Mouse (Mus musculus) hindbrain, embryonic 14.5 days (tissue): ENCODE data around the gene Pla2g5. TPM values are rescaled to one million over a fixed set of nuclear protein-coding genes. Genes with fewer than 3 reads are reported as not detected.
A peak's percentile ranks its signal among the peaks of the same experiment; 100 is the strongest.

Source experiments
- ATAC-seq: fragments of 200-750 bp; cut with Nextera tagmentation; 2 replicates; pipeline ENCODE4 v1.8.0; 2017; ENCODE audit warnings: moderate number of reproducible peaks, mild to moderate bottlenecking, moderate TSS enrichment, moderate library complexity; ENCODE audit not compliant: low FRiP score
- DNase-seq: peaks from one replicate; pipeline ENCODE4 v3.0.0-alpha.2; 2015; ENCODE audit warnings: low spot score
- H3K27ac ChIP-seq: fragments of 300-500 bp; sonication (generic); 2 replicates; pipeline ENCODE4 v1.5.1; 2014; ENCODE audit warnings: mild to moderate bottlenecking, moderate library complexity
- H3K27me3 ChIP-seq: fragments of 300-500 bp; sonication (generic); 2 replicates; pipeline ENCODE4 v1.6.1; 2014; ENCODE audit warnings: mild to moderate bottlenecking, low read length, mixed read lengths; ENCODE audit not compliant: control insufficient read depth, insufficient read depth
- H3K36me3 ChIP-seq: fragments of 300-500 bp; sonication (generic); replicated peaks from 2 replicates; pipeline ENCODE4 v1.6.1; 2014; ENCODE audit not compliant: control insufficient read depth, insufficient read depth
- H3K4me1 ChIP-seq: fragments of 300-500 bp; sonication (generic); replicated peaks from 2 replicates; pipeline ENCODE4 v1.6.1; 2014; ENCODE audit warnings: antibody characterized with exemption, low read length, mixed read lengths; ENCODE audit not compliant: control insufficient read depth, insufficient read depth
- H3K4me2 ChIP-seq: fragments of 300-500 bp; sonication (generic); replicated peaks from 2 replicates; pipeline ENCODE4 v1.6.1; 2014; ENCODE audit warnings: mild to moderate bottlenecking, moderate library complexity
- H3K4me3 ChIP-seq: fragments of 300-500 bp; sonication (generic); replicated peaks from 2 replicates; pipeline ENCODE4 v1.5.1; 2014; ENCODE audit warnings: mild to moderate bottlenecking, low read length
- H3K9ac ChIP-seq: fragments of 300-500 bp; sonication (generic); 2 replicates; pipeline ENCODE4 v1.6.1; 2014
- H3K9me3 ChIP-seq: fragments of 300-500 bp; sonication (generic); 2 replicates; pipeline ENCODE4 v1.6.1; 2016; ENCODE audit warnings: low read length; ENCODE audit not compliant: control insufficient read depth
- WGBS: fragments of 180-500 bp; shearing (Covaris S2); extraction: QIAGEN DNeasy Blood & Tissue Kit; methylation state at CpG from one replicate; pipeline ENCODE4 v1.1.7; 2014; 5-methylcytosine and 5-hydroxymethylcytosine counted together
- polyA plus RNA-seq: library from polyadenylated mRNA; unstranded; fragments of >200 nt; fragmentation: Nextera tagmentation; extraction: Ambion mirVana; gene quantifications from 2 replicates; pipeline ENCODE4 v1.2.1, GENCODE M21; 2014

The Pla2g5 gene
- polyA plus RNA-seq, 1 experiment from 2014 or later: 0.29 TPM

DNA sequence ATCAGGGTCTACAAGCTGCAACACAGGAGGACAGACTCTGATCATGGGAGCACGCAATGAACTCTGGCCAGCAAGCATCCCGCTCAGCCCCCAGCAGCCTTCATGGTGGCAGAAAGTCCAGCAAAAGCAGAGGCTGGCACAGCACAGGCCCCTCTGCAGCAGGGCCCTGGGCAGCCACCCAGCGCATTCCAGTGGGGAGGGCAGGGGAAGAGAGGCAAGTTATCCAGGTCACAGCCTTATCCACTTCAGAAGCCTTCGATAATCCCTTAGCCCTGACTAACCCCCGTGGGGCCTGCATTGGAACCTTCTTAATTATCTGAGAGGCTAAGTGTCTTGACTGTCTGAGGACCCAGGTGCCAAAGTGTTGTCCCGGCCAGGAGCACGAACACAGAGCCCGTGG lies 44.2 kb downstream of the Pla2g5 start:
- Histone ChIP-seq H3K4me1 (no peaks in the 10 kb centered on the region), H3K4me3 (no peak overlapping the region), H3K4me2 (no peak overlapping the region), H3K27me3 (no peaks in the 10 kb centered on the region), H3K9ac (no peak overlapping the region), H3K27ac (no peak overlapping the region), H3K36me3 (no peaks in the 10 kb centered on the region), H3K9me3 (no peaks in the 10 kb centered on the region)
- DNase-seq: no peak
- 54% methylated on average over 8 of the region's 8 CpGs for WGBS
- no peak for ATAC-seq

DNA sequence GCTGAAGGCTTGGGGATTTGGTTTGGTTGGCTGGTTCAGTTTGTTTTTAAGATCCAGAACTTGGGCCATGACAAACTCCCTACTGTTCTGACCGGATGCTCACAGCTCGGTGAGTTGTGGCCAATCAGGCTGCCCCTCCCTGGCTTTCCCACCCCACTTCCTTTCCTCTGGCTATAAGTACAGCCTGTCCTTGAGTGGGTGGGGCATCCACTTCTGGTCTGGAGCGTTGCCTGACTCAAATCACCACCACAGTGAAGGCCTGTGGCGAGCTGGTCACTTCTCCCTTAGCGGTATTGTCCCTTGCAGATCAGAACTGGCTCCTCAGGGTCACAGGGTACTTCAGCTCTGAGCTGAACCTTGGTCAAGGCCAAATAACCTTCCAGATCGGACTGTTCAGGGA lies 45.5 kb downstream of the Pla2g5 start:
- H3K36me3 ChIP-seq: no peaks in the 10 kb centered on the region
- ATAC-seq (no peak), DNase-seq (no peak)
- no peak overlapping the region for H3K27ac ChIP-seq
- no peak overlapping the region for H3K4me2 ChIP-seq
- H3K4me1 ChIP-seq: no peaks in the 10 kb centered on the region
- 83% methylated on average over 6 of the region's 6 CpGs for WGBS
- H3K27me3 ChIP-seq: no peaks in the 10 kb centered on the region
- no peak overlapping the region for H3K9ac ChIP-seq
- no peak overlapping the region for H3K4me3 ChIP-seq
- no peaks in the 10 kb centered on the region for H3K9me3 ChIP-seq

DNA sequence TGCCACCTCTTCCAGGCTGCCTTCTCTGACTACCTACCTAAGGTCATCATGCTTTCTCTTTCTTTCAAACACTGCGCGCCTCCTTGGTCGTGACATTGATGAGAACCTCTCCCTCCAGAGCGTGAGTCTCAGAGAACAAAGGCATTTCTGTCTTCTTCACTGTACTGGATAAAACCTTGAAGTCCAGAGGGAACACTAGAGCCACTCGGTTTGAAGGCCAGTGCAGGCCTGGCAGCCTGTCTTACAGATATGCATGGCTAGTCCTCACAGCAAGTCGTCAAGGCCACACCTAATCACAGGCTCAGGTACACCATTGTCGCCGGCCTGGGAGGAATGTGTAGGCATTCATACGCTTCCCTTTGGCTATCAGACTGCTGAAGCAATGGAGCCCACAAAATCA lies 47.1 kb downstream of the Pla2g5 start:
- Histone ChIP-seq H3K4me2 (no peak overlapping the region), H3K27ac (no peak overlapping the region), H3K9me3 (no peaks in the 10 kb centered on the region), H3K27me3 (no peaks in the 10 kb centered on the region), H3K36me3 (no peaks in the 10 kb centered on the region), H3K9ac (no peak overlapping the region), H3K4me1 (no peaks in the 10 kb centered on the region), H3K4me3 (no peak overlapping the region)
- DNase-seq (no peak), ATAC-seq (no peak)
- 83% methylated on average over 9 of the region's 9 CpGs for WGBS

DNA sequence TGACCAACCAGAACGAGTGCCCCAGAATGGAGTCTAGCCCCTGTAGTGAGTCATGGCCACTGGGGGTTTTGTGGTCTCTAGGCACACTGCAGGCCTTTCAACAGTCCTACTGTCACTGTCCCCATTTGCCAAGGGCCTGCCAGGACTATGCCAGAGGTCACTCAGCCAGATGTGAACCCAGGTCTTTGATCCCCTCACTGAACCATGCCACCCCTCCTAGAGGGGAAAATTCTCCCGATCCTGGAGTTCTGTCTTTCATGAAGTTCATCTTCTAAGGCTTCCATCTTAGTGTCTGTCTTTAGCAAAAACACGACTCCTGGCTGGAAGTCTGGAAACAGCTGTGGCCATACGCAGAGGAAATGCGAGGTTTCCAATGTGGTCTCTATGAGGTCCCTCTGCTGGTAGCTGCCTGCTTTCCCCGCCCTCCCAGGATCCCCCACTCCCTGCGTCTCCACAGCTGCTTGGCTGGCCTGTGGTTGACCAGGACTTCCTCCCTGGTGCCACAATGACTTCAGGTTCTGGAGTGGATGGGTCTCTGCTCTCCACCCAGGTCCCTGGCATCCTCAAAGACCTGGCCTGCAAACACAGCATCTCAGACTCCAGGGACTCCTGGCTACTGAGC lies 56.3 kb downstream of the Pla2g5 start:
- WGBS: 72% methylated on average over 7 of the region's 7 CpGs
- H3K4me2 ChIP-seq: no peak overlapping the region
- DNase-seq: no peak
- no peak overlapping the region for H3K4me3 ChIP-seq
- no peak overlapping the region for H3K9ac ChIP-seq
- H3K4me1 ChIP-seq: no peaks in the 10 kb centered on the region; the same call in 1 of the 2 replicates
- H3K36me3 ChIP-seq: no peaks in the 10 kb centered on the region
- ATAC-seq: no peak
- H3K27me3 ChIP-seq: no peaks in the 10 kb centered on the region
- H3K9me3 ChIP-seq: no peaks in the 10 kb centered on the region
- no peak overlapping the region for H3K27ac ChIP-seq

DNA sequence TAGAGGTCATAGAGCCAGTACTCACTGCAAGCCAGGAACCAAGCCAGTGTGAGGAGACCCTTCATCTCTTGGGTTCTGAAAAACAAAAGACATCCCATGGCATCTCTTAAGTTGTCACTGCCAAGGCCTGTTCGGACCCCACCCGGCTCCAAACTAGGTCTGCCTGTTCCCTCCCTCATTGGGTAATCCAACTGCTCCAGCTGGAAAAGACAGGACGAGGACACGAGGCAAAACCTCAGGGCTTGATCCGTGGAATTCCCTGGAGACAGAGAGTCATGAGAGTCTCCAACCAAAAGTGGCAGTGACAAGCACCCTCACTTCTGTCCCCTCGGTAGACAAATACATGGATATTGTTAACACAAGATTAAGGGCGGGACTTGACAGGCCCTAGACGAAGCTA lies 57.1 kb downstream of the Pla2g5 start:
- DNase-seq: no peak
- Histone ChIP-seq H3K27me3 (no peaks in the 10 kb centered on the region), H3K36me3 (no peaks in the 10 kb centered on the region), H3K9me3 (no peaks in the 10 kb centered on the region), H3K4me2 (no peak overlapping the region), H3K4me3 (no peak overlapping the region), H3K9ac (no peak overlapping the region), H3K4me1 (no peaks in the 10 kb centered on the region; the same call in 1 of the 2 replicates), H3K27ac (no peak overlapping the region)
- WGBS: 90% methylated on average over 8 of the region's 8 CpGs
- ATAC-seq: no peak

DNA sequence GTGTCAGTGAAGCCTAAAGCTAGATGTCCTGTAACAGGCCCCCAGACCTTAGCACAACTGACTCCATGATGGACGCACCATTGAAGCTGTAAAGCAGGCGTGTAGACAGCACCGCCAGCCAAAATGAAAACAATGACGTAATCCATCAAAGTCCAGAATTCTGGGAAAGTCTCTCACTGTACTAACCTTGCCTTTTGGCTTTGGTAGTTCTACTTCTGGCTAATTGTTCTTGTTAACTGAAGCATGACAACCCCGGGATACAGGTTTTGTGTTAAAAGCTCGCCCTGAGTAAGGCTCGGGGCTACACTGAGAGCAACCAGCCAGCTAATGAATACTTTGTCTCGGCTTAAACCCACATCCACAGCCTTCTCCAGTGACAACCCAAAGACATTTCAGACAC lies 58.0 kb downstream of the Pla2g5 start:
- Histone ChIP-seq H3K4me1 (peaks cover 2% of the 10 kb centered on the region; the same call in 1 of the 2 replicates), H3K36me3 (no peaks in the 10 kb centered on the region), H3K4me2 (no peak overlapping the region), H3K9me3 (no peaks in the 10 kb centered on the region), H3K27ac (no peak overlapping the region), H3K4me3 (no peak overlapping the region), H3K27me3 (no peaks in the 10 kb centered on the region), H3K9ac (no peak overlapping the region)
- ATAC-seq (no peak), DNase-seq (peak; percentile 54)
- 32% methylated on average over 8 of the region's 8 CpGs for WGBS

DNA sequence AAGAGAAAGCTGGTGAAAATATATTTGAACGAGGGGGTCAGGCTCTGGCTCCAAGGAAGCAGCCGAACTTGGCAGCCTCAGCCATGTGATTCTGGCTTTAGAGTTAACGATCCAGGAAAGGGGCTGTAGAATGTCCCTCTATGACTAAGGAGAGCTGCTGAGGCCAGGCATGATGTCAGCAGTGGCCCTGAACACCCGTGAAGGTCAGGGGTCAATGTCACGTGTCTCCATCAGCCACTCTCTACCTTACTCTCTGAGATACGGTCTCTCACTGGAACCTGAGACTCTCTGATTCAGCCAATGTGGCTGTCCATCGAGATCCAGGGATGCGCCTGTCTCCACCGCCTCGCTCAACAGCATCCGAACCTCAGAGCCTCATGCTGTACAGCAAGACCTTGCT lies 60.4 kb downstream of the Pla2g5 start:
- Histone ChIP-seq H3K36me3 (no peaks in the 10 kb centered on the region), H3K27ac (no peak overlapping the region), H3K9ac (no peak overlapping the region), H3K27me3 (no peaks in the 10 kb centered on the region), H3K9me3 (no peaks in the 10 kb centered on the region), H3K4me2 (no peak overlapping the region), H3K4me1 (peaks cover 9% of the 10 kb centered on the region; the same call in 1 of the 2 replicates), H3K4me3 (no peak overlapping the region)
- no peak for ATAC-seq
- WGBS: 93% methylated on average over 11 of the region's 11 CpGs
- DNase-seq: no peak

DNA sequence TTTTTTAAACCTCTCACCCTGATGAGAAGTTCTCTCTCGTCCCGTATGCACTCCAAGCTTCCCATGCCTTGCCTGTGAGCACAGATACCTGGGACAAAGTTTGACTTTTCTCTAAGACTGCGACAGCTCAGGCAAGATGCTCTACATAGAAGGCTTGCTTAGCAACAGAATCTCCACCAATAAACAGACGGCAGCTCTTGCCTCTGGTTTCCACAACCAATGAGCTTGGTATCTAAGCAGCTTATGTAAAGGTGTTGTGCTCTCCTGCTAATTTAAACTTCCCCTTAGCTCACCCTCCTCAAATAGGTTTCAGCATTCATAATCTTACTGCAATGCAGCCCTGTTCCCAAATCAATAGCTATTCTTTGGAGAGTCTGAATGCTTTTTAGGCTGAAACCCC lies 61.7 kb downstream of the Pla2g5 start:
- DNase-seq: no peak
- no peak overlapping the region for H3K9ac ChIP-seq
- H3K27ac ChIP-seq: no peak overlapping the region
- H3K36me3 ChIP-seq: no peaks in the 10 kb centered on the region
- peaks cover 9% of the 10 kb centered on the region; the same call in 1 of the 2 replicates for H3K4me1 ChIP-seq
- H3K27me3 ChIP-seq: no peaks in the 10 kb centered on the region
- no peak overlapping the region for H3K4me2 ChIP-seq
- 87% methylated on average over 4 of the region's 4 CpGs for WGBS
- no peaks in the 10 kb centered on the region for H3K9me3 ChIP-seq
- no peak for ATAC-seq
- no peak overlapping the region for H3K4me3 ChIP-seq

DNA sequence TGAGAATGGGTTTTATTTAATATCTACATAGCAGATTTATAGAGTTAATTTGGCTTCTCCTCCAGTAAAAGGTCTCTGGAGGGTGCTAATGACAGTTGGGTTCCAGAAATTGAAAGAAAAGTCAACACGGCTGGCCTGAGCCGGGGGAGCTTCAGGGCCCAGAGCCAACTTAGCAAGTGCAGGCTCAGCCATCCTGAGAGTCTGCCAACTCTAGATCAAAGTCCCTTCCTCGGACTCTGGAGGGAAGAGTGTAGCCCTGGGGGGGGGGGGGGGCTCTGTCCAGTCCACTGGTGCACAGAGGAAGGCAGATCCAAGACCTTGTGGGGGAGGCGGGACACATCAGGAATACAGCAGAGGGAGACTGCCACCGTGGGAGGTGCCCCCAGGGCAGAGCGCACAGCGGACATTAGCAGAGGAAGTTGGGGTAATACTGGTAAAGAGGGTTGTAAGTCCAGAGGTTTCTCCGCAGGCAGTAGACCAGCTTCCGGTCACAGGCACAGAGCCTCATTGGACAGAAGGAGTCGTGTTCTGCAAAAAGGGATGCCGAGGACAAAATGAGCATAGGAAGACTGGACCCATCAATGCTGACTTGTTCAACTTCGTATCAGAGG lies 63.0 kb downstream of the Pla2g5 start:
- H3K27ac ChIP-seq: no peak overlapping the region
- H3K4me2 ChIP-seq: no peak overlapping the region
- DNase-seq (peak; percentile 53), ATAC-seq (no peak)
- H3K4me1 ChIP-seq: peaks cover 9% of the 10 kb centered on the region; the same call in 1 of the 2 replicates
- WGBS: 68% methylated on average over 12 of the region's 12 CpGs
- no peak overlapping the region for H3K9ac ChIP-seq
- H3K9me3 ChIP-seq: no peaks in the 10 kb centered on the region
- no peaks in the 10 kb centered on the region for H3K36me3 ChIP-seq
- no peak overlapping the region for H3K4me3 ChIP-seq
- H3K27me3 ChIP-seq: no peaks in the 10 kb centered on the region
